Mouse (Mus musculus) heart, adult 10 weeks (tissue): ENCODE measurements around the gene Mettl18. TPM values are rescaled to one million over a fixed set of nuclear protein-coding genes. Genes with fewer than 3 reads are reported as not detected.

Experiments
- polyA plus RNA-seq: library from polyadenylated mRNA; stranded (reverse); fragments of 350-450 nt; fragmentation: Illumina TruSeq; extraction: RNeasy Lipid Tissue Mini Kit (QIAGEN cat#74804); gene quantifications from one replicate; pipeline ENCODE4 v1.2.3, GENCODE M21; 2014; ENCODE audit warnings: low read depth, low replicate concordance

The Mettl18 gene
- polyA plus RNA-seq: 6.0 TPM

DNA sequence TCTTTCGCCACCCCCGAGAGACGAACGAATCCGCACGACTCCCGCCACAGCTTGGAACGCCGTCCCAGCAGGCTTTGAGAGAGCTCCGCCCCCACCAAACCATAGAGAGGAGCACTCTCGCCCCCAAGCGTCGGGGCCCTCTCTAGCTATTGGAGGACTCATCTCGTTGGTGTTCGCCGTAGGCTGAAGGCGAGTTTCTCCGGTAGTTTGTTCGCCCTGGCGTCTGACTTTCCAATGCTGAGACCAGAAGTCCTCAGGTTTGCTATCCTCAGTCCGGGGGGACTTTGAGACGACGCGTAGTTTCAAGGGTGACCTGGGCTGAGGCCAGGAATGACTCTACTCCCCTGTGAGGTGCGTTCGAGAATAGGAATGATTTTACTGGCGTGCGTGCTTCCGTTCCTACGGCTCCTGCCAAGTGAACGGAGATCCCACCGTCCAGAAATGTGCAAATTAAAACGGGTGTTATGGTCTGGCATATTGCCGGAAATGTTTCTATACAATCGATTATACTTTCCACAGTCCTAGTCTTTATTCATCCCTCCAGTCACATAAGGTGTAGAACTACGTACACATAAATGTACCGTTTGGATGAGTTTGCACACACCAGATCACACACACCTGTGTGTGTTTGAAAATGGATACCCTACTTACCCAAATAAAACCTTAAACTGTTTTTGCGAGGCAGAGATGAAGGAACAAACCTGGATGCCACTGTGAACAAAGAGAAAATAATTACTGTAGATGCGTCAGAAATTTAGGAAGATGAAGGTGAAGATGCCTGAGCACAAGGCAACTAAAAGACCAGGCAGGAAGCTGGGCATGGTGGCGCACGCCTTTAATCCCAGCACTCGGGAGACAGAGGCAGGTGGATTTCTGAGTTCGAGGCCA, at the start of gene Mettl18, which contains the start of gene BC055324:
Gene Mettl18, plus strand, starts transcription at position 169 of the 888 bp plus-strand sequence.
Gene BC055324, minus strand, starts transcription at position 76 of the 888 bp plus-strand sequence.

Other genes with a start within 250 kb of the Mettl18 start
- 21.4 TPM for gene Kifap3, start 215.3 kb upstream of the Mettl18 start, polyA plus RNA-seq
- gene Scyl3, start 65.8 kb upstream of the Mettl18 start, polyA plus RNA-seq: 8.3 TPM
- 0.58 TPM for gene BC055324, start 93 bp upstream of the Mettl18 start, polyA plus RNA-seq
- 0.58 TPM for gene Sele, start 53.3 kb downstream of the Mettl18 start, polyA plus RNA-seq
- gene Sell, start 67.1 kb downstream of the Mettl18 start, polyA plus RNA-seq: 0.47 TPM
- gene Selp, start 120.4 kb downstream of the Mettl18 start, polyA plus RNA-seq: 0.60 TPM
- gene F5, start 156.9 kb downstream of the Mettl18 start, polyA plus RNA-seq: 0.08 TPM